Mouse (Mus musculus) MEL (cell line): ENCODE data around the gene Usp20. TPM values are rescaled to one million over a fixed set of nuclear protein-coding genes. Genes with fewer than 3 reads are reported as not detected.

Source experiments
- DNase-seq: peaks from one replicate; pipeline ENCODE4 v3.0.0; 2011; ENCODE audit warnings: low read depth, low spot score
- H3K27ac ChIP-seq: 2 replicates; pipeline ENCODE4 v1.5.1; 2012; ENCODE audit warnings: low read depth, mild to moderate bottlenecking, control low read depth, low read length, moderate library complexity; ENCODE audit not compliant: control insufficient read depth
- H3K27me3 ChIP-seq, 2 experiments: fragments of 150-350 bp in 1 of 2; sonication (generic) in 1 of 2; 2 replicates each; pipeline ENCODE4 v1.6.1; 2012; ENCODE audit warnings: low read length in 2 of 2, mild to moderate bottlenecking in 2 of 2, improper control_type of control experiment in 1 of 2, moderate library complexity in 1 of 2; ENCODE audit not compliant: insufficient read depth in 2 of 2, control insufficient read depth in 1 of 2
- H3K36me3 ChIP-seq, 2 experiments: 2 replicates each; pipeline ENCODE4 v1.6.1; 2012 to 2014; ENCODE audit warnings: low read length in 2 of 2, improper control_type of control experiment in 1 of 2, inconsistent platforms in 1 of 2, mild to moderate bottlenecking in 1 of 2; ENCODE audit not compliant: insufficient read depth in 2 of 2, control insufficient read depth in 1 of 2
- H3K4me1 ChIP-seq, 2 experiments: fragments of 150-350 bp in 1 of 2; sonication (generic) in 1 of 2; 2 replicates each; pipeline ENCODE4 v1.6.1; 2012; ENCODE audit warnings: low read length in 2 of 2, improper control_type of control experiment in 1 of 2, mild to moderate bottlenecking in 1 of 2; ENCODE audit not compliant: insufficient read depth in 2 of 2, control insufficient read depth in 1 of 2
- H3K4me3 ChIP-seq, 2 experiments: fragments of 150-350 bp in 1 of 2; sonication (generic) in 1 of 2; 2 replicates each; pipeline ENCODE4 v1.5.1; 2012; ENCODE audit warnings: low read depth in 2 of 2, low read length in 2 of 2, mild to moderate bottlenecking in 2 of 2, moderate library complexity in 2 of 2, control low read depth in 1 of 2, improper control_type of control experiment in 1 of 2; ENCODE audit not compliant: control insufficient read depth in 1 of 2, insufficient read depth in 1 of 2
- H3K79me2 ChIP-seq: 2 replicates; pipeline ENCODE4 v1.6.1; 2012; ENCODE audit warnings: mild to moderate bottlenecking, low read length, moderate library complexity; ENCODE audit not compliant: control insufficient read depth, poor library complexity, insufficient read depth
- H3K9ac ChIP-seq: 2 replicates; pipeline ENCODE4 v1.6.1; 2012; ENCODE audit warnings: low read depth, mild to moderate bottlenecking, control low read depth, low read length, moderate library complexity; ENCODE audit not compliant: control insufficient read depth, poor library complexity, severe bottlenecking
- H3K9me3 ChIP-seq: fragments of 150-350 bp; sonication (generic); replicated peaks from 2 replicates; pipeline ENCODE4 v1.6.1; 2012; ENCODE audit warnings: mild to moderate bottlenecking, low read length, improper control_type of control experiment, moderate library complexity; ENCODE audit not compliant: insufficient read depth
- BHLHE40 ChIP-seq: IDR thresholded peaks from 2 replicates; pipeline ENCODE4 v1.6.1; 2012; ENCODE audit warnings: low read depth, mild to moderate bottlenecking, inconsistent platforms, low read length, improper control_type of control experiment, borderline replicate concordance
- CHD1 ChIP-seq: IDR thresholded peaks from 2 replicates; pipeline ENCODE4 v1.6.1; 2012; ENCODE audit warnings: low read depth, mild to moderate bottlenecking, inconsistent platforms, low read length, improper control_type of control experiment
- CHD2 ChIP-seq: IDR thresholded peaks from 2 replicates; pipeline ENCODE4 v1.6.1; 2011; ENCODE audit warnings: low read length, improper control_type of control experiment
- CTCF ChIP-seq, 3 experiments: IDR thresholded peaks in 2 of 3; conservative IDR thresholded peaks in 1 of 3; 2 replicates each; pipeline ENCODE4 v1.5.1; 2011 to 2012; ENCODE audit warnings: low read length in 3 of 3, low read depth in 2 of 3, mild to moderate bottlenecking in 2 of 3, improper control_type of control experiment in 1 of 3, inconsistent platforms in 1 of 3, mixed read lengths in 1 of 3, moderate library complexity in 1 of 3; ENCODE audit not compliant: control insufficient read depth in 1 of 3, insufficient read depth in 1 of 3, poor library complexity in 1 of 3, severe bottlenecking in 1 of 3
- E2F4 ChIP-seq: IDR thresholded peaks from 2 replicates; pipeline ENCODE4 v1.6.1; 2011; ENCODE audit warnings: low read depth, low read length, improper control_type of control experiment, borderline replicate concordance
- ELF1 ChIP-seq: IDR thresholded peaks from 2 replicates; pipeline ENCODE4 v1.6.1; 2014; ENCODE audit warnings: low read depth, mild to moderate bottlenecking, inconsistent platforms, low read length, improper control_type of control experiment, moderate library complexity
- EP300 ChIP-seq, 2 experiments: IDR thresholded peaks; 2 replicates each; pipeline ENCODE4 v1.6.1; 2011; ENCODE audit warnings: improper control_type of control experiment in 2 of 2, low read length in 2 of 2, low read depth in 1 of 2, mild to moderate bottlenecking in 1 of 2
- ETS1 ChIP-seq: IDR thresholded peaks from 2 replicates; pipeline ENCODE4 v1.6.1; 2012; ENCODE audit warnings: low read depth, mild to moderate bottlenecking, inconsistent platforms, low read length, improper control_type of control experiment, moderate library complexity
- GABPA ChIP-seq: IDR thresholded peaks from 2 replicates; pipeline ENCODE4 v1.6.1; 2012; ENCODE audit warnings: low read depth, mild to moderate bottlenecking, inconsistent platforms, low read length, improper control_type of control experiment, moderate library complexity
- GATA1 ChIP-seq: IDR thresholded peaks from 2 replicates; pipeline ENCODE4 v1.6.1; 2011; ENCODE audit warnings: low read depth, low read length, improper control_type of control experiment
- HCFC1 ChIP-seq: IDR thresholded peaks from 2 replicates; pipeline ENCODE4 v1.6.1; 2012; ENCODE audit warnings: low read depth, mild to moderate bottlenecking, inconsistent platforms, low read length, improper control_type of control experiment, moderate library complexity
- JUND ChIP-seq: IDR thresholded peaks from 2 replicates; pipeline ENCODE4 v1.6.1; 2011; ENCODE audit warnings: low read depth, mild to moderate bottlenecking, improper control_type of control experiment, low read length
- KAT2A ChIP-seq: conservative IDR thresholded peaks from 2 replicates; pipeline ENCODE4 v1.6.1; 2012; ENCODE audit warnings: low read depth, low read length, improper control_type of control experiment, inconsistent platforms
- MAFK ChIP-seq: IDR thresholded peaks from 2 replicates; pipeline ENCODE4 v1.6.1; 2011; ENCODE audit warnings: low read depth, mild to moderate bottlenecking, low read length, improper control_type of control experiment, borderline replicate concordance
- MAX ChIP-seq: IDR thresholded peaks from 2 replicates; pipeline ENCODE4 v1.6.1; 2011; ENCODE audit warnings: low read length, improper control_type of control experiment
- MAZ ChIP-seq: IDR thresholded peaks from 2 replicates; pipeline ENCODE4 v1.6.1; 2012; ENCODE audit warnings: low read depth, mild to moderate bottlenecking, inconsistent platforms, low read length, improper control_type of control experiment
- MEF2A ChIP-seq: IDR thresholded peaks from 2 replicates; pipeline ENCODE4 v1.6.1; 2014; ENCODE audit warnings: low read depth, mild to moderate bottlenecking, inconsistent platforms, low read length, improper control_type of control experiment; ENCODE audit not compliant: poor library complexity, insufficient replicate concordance, severe bottlenecking; ENCODE audit errors: extremely low read depth
- MXI1 ChIP-seq: IDR thresholded peaks from 2 replicates; pipeline ENCODE4 v1.6.1; 2011; ENCODE audit warnings: mild to moderate bottlenecking, low read depth, low read length, improper control_type of control experiment
- MYB ChIP-seq: IDR thresholded peaks from 2 replicates; pipeline ENCODE4 v1.6.1; 2011; ENCODE audit warnings: mild to moderate bottlenecking, low read depth, low read length, improper control_type of control experiment
- MYC ChIP-seq: IDR thresholded peaks from 2 replicates; pipeline ENCODE4 v1.6.1; 2011; ENCODE audit warnings: low read depth, mild to moderate bottlenecking, low read length, improper control_type of control experiment, moderate library complexity
- NELFE ChIP-seq: IDR thresholded peaks from 2 replicates; pipeline ENCODE4 v1.6.1; 2011; ENCODE audit warnings: low read depth, low read length, improper control_type of control experiment
- NRF1 ChIP-seq: IDR thresholded peaks from 2 replicates; pipeline ENCODE4 v1.6.1; 2014; ENCODE audit warnings: low read depth, mild to moderate bottlenecking, inconsistent platforms, low read length, improper control_type of control experiment, moderate library complexity; ENCODE audit not compliant: poor library complexity, insufficient read depth, severe bottlenecking
- POLR2A ChIP-seq, 2 experiments: IDR thresholded peaks; 2 replicates each; pipeline ENCODE4 v1.6.1; 2011 to 2012; ENCODE audit warnings: low read length in 2 of 2, mild to moderate bottlenecking in 2 of 2, control low read depth in 1 of 2, improper control_type of control experiment in 1 of 2, low read depth in 1 of 2, moderate library complexity in 1 of 2; ENCODE audit not compliant: control insufficient read depth in 1 of 2, insufficient read depth in 1 of 2, poor library complexity in 1 of 2
- POLR2AphosphoS2 ChIP-seq: IDR thresholded peaks from 2 replicates; pipeline ENCODE4 v1.6.1; 2011; ENCODE audit warnings: low read length, improper control_type of control experiment
- POLR2AphosphoS5 ChIP-seq: IDR thresholded peaks from 2 replicates; pipeline ENCODE4 v1.6.1; 2012; ENCODE audit warnings: low read depth, borderline replicate concordance, mild to moderate bottlenecking, inconsistent platforms, low read length, moderate library complexity, mixed read lengths
- RAD21 ChIP-seq: IDR thresholded peaks from 2 replicates; pipeline ENCODE4 v1.6.1; 2011; ENCODE audit warnings: mild to moderate bottlenecking, low read depth, low read length, improper control_type of control experiment
- RCOR1 ChIP-seq: IDR thresholded peaks from 2 replicates; pipeline ENCODE4 v1.6.1; 2012; ENCODE audit warnings: low read depth, mild to moderate bottlenecking, inconsistent platforms, low read length, improper control_type of control experiment
- SIN3A ChIP-seq: IDR thresholded peaks from 2 replicates; pipeline ENCODE4 v1.6.1; 2012; ENCODE audit warnings: low read length, improper control_type of control experiment, inconsistent platforms
- SMC3 ChIP-seq: IDR thresholded peaks from 2 replicates; pipeline ENCODE4 v1.6.1; 2011; ENCODE audit warnings: low read depth, low read length, improper control_type of control experiment
- TAL1 ChIP-seq: IDR thresholded peaks from 2 replicates; pipeline ENCODE4 v1.6.1; 2012; ENCODE audit warnings: mild to moderate bottlenecking, inconsistent platforms, low read length, moderate library complexity, mixed read lengths
- TBP ChIP-seq: IDR thresholded peaks from 2 replicates; pipeline ENCODE4 v1.8.0; 2011; ENCODE audit warnings: low read depth, low read length, improper control_type of control experiment
- TCF12 ChIP-seq: IDR thresholded peaks from 2 replicates; pipeline ENCODE4 v1.6.1; 2014; ENCODE audit warnings: low read depth, mild to moderate bottlenecking, inconsistent platforms, low read length, improper control_type of control experiment, moderate library complexity
- UBTF ChIP-seq: IDR thresholded peaks from 2 replicates; pipeline ENCODE4 v1.6.1; 2012; ENCODE audit warnings: low read depth, mild to moderate bottlenecking, inconsistent platforms, low read length, improper control_type of control experiment, moderate library complexity, borderline replicate concordance; ENCODE audit not compliant: insufficient read depth
- USF1 ChIP-seq: IDR thresholded peaks from 2 replicates; pipeline ENCODE4 v1.6.1; 2014; ENCODE audit warnings: low read depth, mild to moderate bottlenecking, inconsistent platforms, low read length, improper control_type of control experiment, moderate library complexity
- ZC3H11A ChIP-seq: IDR thresholded peaks from 2 replicates; pipeline ENCODE4 v1.6.1; 2012; ENCODE audit warnings: low read depth, mild to moderate bottlenecking, inconsistent platforms, low read length, improper control_type of control experiment
- ZKSCAN1 ChIP-seq: IDR thresholded peaks from 2 replicates; pipeline ENCODE4 v1.6.1; 2012; ENCODE audit warnings: low read depth, mild to moderate bottlenecking, inconsistent platforms, low read length, improper control_type of control experiment, moderate library complexity
- ZMIZ1 ChIP-seq: IDR thresholded peaks from 2 replicates; pipeline ENCODE4 v1.6.1; 2012; ENCODE audit warnings: low read depth, mild to moderate bottlenecking, inconsistent platforms, low read length, improper control_type of control experiment, moderate library complexity
- ZNF384 ChIP-seq: IDR thresholded peaks from 2 replicates; pipeline ENCODE4 v1.6.1; 2012; ENCODE audit warnings: low read depth, mild to moderate bottlenecking, inconsistent platforms, low read length, improper control_type of control experiment
- polyA plus RNA-seq, 2 experiments: library from polyadenylated mRNA; stranded (reverse) in 1 of 2; unstranded in 1 of 2; fragments of >175 nt in 1 of 2; fragments of >200 nt in 1 of 2; gene quantifications; 2 replicates each; pipeline versions ENCODE4 v1.2.1 to v1.2.4; 2012; ENCODE audit warnings: low replicate concordance in 2 of 2, low read depth in 1 of 2; ENCODE audit not compliant: insufficient read length in 2 of 2, insufficient read depth in 1 of 2, missing spikeins in 1 of 2
- total RNA-seq: library from RNA; depleted of rRNA; stranded (reverse); fragments of 300-350 nt; gene quantifications from 2 replicates; pipeline ENCODE4 v1.2.3, GENCODE M21; 2012

Usp20 gene
- total and polyA plus RNA-seq, 3 experiments, result 9.4 to 10.8 TPM; not detected in 1

GRCm38 (mm10) chr2:31006434-31006833 lies 24.4 kb downstream of the Usp20 start:
- no peaks in the 10 kb centered on the region for H3K27me3 ChIP-seq
- H3K9ac ChIP-seq, result peak overlapping the region; percentile 87
- peaks cover 3% of the 10 kb centered on the region; the same call in 1 of the 2 replicates for H3K79me2 ChIP-seq
- peaks cover 15 to 22% of the 10 kb centered on the region in 2 experiments for H3K4me1 ChIP-seq
- peak overlapping the region; percentile 63 to 76 for H3K4me3 ChIP-seq
- H3K36me3 ChIP-seq, result peaks cover 0 to 9% of the 10 kb centered on the region in 2 experiments; a peak in 2 of 4 replicates
- peak overlapping the region; percentile 98 for H3K27ac ChIP-seq
- no peaks in the 10 kb centered on the region for H3K9me3 ChIP-seq
- peak; percentile 96 for DNase-seq
- TF ChIP-seq NRF1 (peak; percentile 97), SIN3A (peak; percentile 97), TAL1 (peak; percentile 90), POLR2AphosphoS5 (no peak), UBTF (no peak), TCF12 (peak; percentile 97), E2F4 (no peak), MYC (peak; percentile 99), POLR2A (IDR thresholded peaks at IDR 0.05; ENCODE audit: control insufficient read depth in 1 of 2, insufficient read depth in 1 of 2, low read depth in 1 of 2, low read length in 2 of 2, poor library complexity in 1 of 2) (peak; percentile 74 to 94), MAZ (no peak), MEF2A (no peak), HCFC1 (peak; percentile 76), NELFE (peak; percentile 89), MAFK (no peak), ELF1 (0 out of 2 replicates have a peak, but pooled peaks have one; percentile 55), TBP (peak; percentile 85), ZNF384 (no peak), CHD1 (no peak), ETS1 (peak; percentile 98), GATA1 (peak; percentile 99), RAD21 (no peak), MYB (peak; percentile 46; the same call in 1 of the 2 replicates), POLR2AphosphoS2 (peak; percentile 81; the same call in 1 of the 2 replicates), SMC3 (no peak), EP300 (IDR thresholded peaks at IDR 0.05; ENCODE audit: low read depth in 1 of 2, low read length in 2 of 2) (peak; percentile 73 to 87), ZC3H11A (no peak), ZMIZ1 (peak; percentile 91), USF1 (peak; percentile 74), ZKSCAN1 (0 out of 2 replicates have a peak, but pooled peaks have one; percentile 7), KAT2A (0 out of 2 replicates have a peak, but pooled peaks have one; percentile 44), GABPA (no peak), MXI1 (peak; percentile 99), BHLHE40 (peak; percentile 92), CTCF (IDR thresholded peaks at IDR 0.05 in 2 of 3, conservative IDR thresholded peaks at IDR 0.05 in 1 of 3; ENCODE audit: control insufficient read depth in 1 of 3, insufficient read depth in 1 of 3, low read depth in 2 of 3, low read length in 3 of 3, poor library complexity in 1 of 3, severe bottlenecking in 1 of 3) (no peak), CHD2 (no peak), RCOR1 (peak; percentile 84), MAX (peak; percentile 98), JUND (no peak)
